Mouse (Mus musculus): ENCODE measurements around the gene Olfr713.

GRCm38 (mm10) chr7:106985236-106985635 lies 45.7 kb upstream of the Olfr713 start:
- TF ChIP-seq CTCF (IDR thresholded peaks at IDR 0.05; ENCODE audit: borderline replicate concordance, extremely low read depth, insufficient read depth, insufficient read length): no peak
- no peak for TF ChIP-seq POLR2A (IDR thresholded peaks at IDR 0.05; ENCODE audit: borderline replicate concordance, extremely low read depth, insufficient read depth, insufficient read length, poor library complexity, severe bottlenecking)
